Mouse (Mus musculus): ENCODE data around the gene Tomm22.

Tomm22 gene

DNA sequence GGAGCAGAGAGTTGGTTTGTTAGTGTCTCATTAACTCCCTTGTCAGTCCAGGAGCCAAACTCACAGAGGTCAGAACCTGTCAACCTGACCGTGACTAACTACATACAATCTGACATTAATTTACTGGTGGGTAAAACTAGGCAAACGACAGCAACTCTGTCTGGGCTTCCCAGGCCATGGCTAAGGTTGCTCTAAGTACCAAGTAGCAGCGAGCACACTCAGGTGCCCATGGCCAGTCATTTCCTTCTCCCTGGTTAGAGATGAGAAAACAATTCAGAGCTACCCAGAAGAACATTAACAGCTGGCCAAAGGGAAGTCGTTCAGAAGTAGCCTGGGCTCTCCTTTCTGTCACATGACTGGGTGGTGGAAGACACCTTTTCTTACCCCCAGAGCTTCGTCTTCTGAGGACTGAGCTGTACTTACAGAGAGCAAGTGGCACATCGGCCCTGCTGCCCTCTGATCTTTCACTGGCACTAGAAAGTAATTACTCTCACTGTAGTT, 14.5 kb downstream of the Tomm22 start:
- no peak for DNase-seq (ENCODE audit: extremely low read depth, low read depth)

GRCm38 (mm10) chr15:79686046-79686869, 15.6 kb downstream of the Tomm22 start:
- no peak for DNase-seq (ENCODE audit: extremely low read depth, low read depth)

- DNase-seq (ENCODE audit: extremely low read depth, low read depth), result no peak
These were observed 16.5 kb downstream of the Tomm22 start for GRCm38 (mm10) chr15:79687175-79687574.

GRCm38 (mm10) chr15:79687646-79688267, 17.1 kb downstream of the Tomm22 start, which contains the start of gene Josd1:
Josd1 (minus strand) TSS chr15:79687919.
- peak; percentile 91 for DNase-seq (ENCODE audit: extremely low read depth, low read depth)

DNA sequence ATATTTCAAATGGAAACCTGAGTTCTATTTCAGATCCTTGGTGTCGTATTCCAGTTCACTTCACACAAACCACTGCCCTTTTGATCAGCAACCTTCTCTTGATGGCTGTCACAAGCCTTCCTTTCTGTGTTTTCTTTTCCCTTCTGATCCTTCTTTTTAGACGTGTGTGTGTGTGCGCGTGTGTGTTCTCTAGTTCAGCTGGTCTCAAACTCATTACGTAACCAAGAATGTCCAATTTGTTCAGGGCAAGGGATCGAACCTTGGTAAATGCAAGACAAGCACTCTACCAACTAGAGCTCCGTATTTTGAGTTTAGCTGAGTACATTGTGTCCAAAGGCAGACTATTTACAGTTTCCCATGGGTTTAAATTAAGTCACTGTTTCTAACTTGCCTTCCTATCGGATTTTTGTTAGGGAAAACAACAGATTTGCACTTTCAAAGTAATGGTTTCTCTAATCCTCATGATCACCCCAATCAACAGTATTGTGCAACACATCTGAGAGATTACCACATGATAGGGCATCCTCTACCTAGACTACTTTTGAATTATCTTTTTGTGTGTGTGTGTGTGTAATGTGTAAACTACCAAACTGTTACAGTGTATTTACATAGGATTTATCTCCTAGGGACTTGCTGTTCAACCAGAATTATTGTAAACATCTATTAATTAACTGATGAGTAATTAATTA, 17.8 kb downstream of the Tomm22 start:
- DNase-seq (ENCODE audit: extremely low read depth, low read depth), result no peak

- DNase-seq (ENCODE audit: extremely low read depth, low read depth), result no peak
These were observed 19.2 kb downstream of the Tomm22 start for GRCm38 (mm10) chr15:79689662-79690425.

- peak; percentile 99 for DNase-seq (ENCODE audit: extremely low read depth, low read depth)
These were observed 19.9 kb downstream of the Tomm22 start, which contains the start of gene Gtpbp1 for GRCm38 (mm10) chr15:79690426-79691022. Gtpbp1 (plus strand) TSS chr15:79690845.

DNA sequence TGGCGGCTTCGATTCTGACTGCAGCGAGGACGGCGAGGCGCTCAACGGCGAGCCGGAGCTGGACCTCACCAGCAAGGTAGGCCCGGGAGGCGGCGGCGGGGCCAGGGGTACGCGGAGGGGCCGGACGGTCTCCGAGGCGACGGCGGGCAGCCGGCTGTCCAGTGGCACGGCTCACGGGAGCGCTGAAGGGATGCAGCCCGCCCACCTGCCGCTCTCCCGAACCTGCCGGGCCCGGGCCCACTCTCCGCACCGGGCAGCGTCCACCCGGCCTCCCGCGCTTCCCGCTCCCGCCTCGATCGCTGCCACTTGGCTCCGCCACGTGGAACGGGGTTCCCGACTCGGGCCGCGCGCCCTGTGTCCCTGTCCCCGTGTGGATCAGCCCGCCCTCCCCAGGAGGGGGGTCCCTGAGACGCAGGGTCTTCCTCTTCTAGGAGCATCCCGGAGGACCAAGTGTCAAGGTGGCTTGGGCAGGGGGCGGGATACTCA, 20.4 kb downstream of the Tomm22 start:
- no peak for DNase-seq (ENCODE audit: extremely low read depth, low read depth)

- DNase-seq (ENCODE audit: extremely low read depth, low read depth), result no peak
These were observed 21.7 kb downstream of the Tomm22 start for GRCm38 (mm10) chr15:79692334-79692733.

DNA sequence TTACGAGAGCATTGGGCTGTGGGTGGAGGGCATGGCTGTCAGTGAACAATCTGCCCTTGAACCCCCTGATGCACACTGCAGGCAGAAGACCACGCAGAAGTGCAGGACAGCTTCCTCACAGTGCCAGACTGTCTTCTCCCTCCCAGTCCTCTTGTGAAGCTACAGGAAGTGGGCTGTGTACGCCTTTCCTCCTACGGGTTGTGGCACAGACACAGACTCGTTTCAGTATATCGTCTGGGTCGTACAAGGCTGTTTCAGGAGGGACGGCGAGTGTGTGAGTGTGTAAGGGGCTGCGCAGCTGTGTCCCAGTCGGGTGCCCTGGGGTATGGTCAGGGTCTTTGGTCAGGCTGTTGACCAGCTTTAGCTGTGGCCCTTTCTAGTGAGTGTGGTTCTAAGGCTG, 23.1 kb downstream of the Tomm22 start:
- no peak for DNase-seq (ENCODE audit: extremely low read depth, low read depth)

- no peak for DNase-seq (ENCODE audit: extremely low read depth, low read depth)
These were observed 23.9 kb downstream of the Tomm22 start for GRCm38 (mm10) chr15:79694512-79694911.

GRCm38 (mm10) chr15:79695516-79695915, 24.9 kb downstream of the Tomm22 start:
- DNase-seq (ENCODE audit: extremely low read depth, low read depth), result no peak

- no peak for DNase-seq (ENCODE audit: extremely low read depth, low read depth)
These were observed 25.8 kb downstream of the Tomm22 start for GRCm38 (mm10) chr15:79696508-79696907.

DNA sequence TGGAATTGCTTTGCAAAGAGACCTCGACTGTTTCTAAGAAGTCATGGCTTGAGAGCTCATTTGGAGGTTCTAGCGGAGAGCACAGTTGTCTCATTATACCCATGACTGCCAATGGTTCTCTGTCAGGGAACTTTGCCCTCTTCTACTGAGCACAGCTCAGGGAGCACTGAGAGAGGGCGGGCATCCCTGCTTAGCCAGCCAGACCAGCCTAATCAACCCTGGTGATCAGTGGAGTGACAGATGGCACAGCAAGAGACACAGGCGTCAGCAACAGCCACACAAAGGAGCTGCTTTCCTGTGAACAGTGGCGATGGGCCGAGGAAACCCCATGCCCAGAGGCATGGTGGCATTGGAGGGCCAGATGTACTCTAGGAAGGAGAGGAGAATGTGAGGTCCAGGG, 26.4 kb downstream of the Tomm22 start:
- DNase-seq (ENCODE audit: extremely low read depth, low read depth), result no peak

- DNase-seq (ENCODE audit: extremely low read depth, low read depth), result no peak
These were observed 27.0 kb downstream of the Tomm22 start for GRCm38 (mm10) chr15:79697558-79698187.

DNA sequence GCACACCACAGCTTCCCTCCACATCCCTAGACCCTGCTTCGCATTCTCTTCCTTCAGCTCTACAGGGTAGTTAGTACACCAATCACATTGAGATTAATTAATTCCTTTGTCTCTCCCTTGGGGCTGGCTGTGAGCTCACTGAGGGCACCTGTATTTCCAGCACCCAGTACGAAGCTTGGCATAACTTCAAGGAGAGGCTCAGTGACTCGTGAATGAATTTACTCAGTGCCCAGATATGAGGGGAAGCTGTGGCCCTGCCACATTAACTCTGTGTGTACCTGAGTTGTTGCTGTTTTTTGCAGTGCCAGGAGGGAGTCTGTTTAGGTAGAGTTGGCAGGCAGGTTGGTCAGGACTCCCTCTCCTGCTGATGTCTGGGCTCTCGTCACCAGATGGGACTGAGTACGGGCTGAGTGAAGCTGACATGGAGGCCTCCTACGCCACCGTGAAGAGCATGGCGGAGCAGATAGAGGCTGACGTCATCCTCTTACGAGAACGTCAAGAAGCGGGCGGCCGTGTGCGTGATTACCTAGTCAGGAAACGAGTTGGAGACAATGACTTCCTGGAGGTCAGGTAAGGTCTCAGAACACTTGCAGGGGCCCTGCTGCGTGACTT, 36.0 kb downstream of the Tomm22 start:
- DNase-seq (ENCODE audit: extremely low read depth, low read depth), result no peak

GRCm38 (mm10) chr15:79708229-79708822, 37.7 kb downstream of the Tomm22 start:
- no peak for DNase-seq (ENCODE audit: extremely low read depth, low read depth)

GRCm38 (mm10) chr15:79715646-79716045, 45.0 kb downstream of the Tomm22 start:
- DNase-seq (ENCODE audit: extremely low read depth, low read depth), result no peak

DNA sequence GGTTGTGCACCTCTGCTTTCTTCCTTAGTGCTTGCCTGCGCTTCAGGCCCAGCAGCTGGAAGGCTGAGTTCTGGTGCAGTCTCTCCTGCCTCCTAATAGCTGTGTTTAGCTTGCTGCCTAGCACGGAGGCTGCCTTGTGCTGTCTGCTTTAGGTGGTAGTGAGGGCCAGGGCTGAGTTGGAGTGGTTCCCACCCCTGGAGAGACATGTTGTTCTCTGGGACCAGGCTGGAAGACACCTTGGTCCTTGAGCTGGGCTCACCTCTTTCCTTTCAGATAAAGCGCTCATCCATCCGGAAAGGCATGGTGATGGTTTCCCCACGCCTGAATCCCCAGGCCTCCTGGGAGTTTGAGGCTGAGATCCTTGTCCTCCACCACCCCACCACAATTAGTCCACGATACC, 46.0 kb downstream of the Tomm22 start:
- no peak for DNase-seq (ENCODE audit: extremely low read depth, low read depth)

All from MEL-GATA-1-ER (cell line).